Mouse (Mus musculus) inflammation-experienced regulatory T-cells, adult 6 months (primary cell): ENCODE results near the gene Hirip3. TPM values are rescaled to one million over a fixed set of nuclear protein-coding genes. Genes with fewer than 3 reads are reported as not detected.

Experiments used
- ATAC-seq: one replicate; pipeline ENCODE4 v1.8.0; 2017
- polyA plus RNA-seq, 3 experiments: library from polyadenylated mRNA; unstranded; fragments of 100-300 nt; shearing (Covaris generic); gene quantifications; one replicate each; pipeline ENCODE4 v1.2.1; 2017

Gene Hirip3
- 10 to 100 TPM; 11.2 to 19.3 (median 18.2) TPM for polyA plus RNA-seq

- peak; percentile 90 for ATAC-seq
These were observed at the start of gene Hirip3 for GRCm38 (mm10) chr7:126861429-126862130. Hirip3 (plus strand) TSS chr7:126861972.

- ATAC-seq: no peak
These were observed 46.0 kb upstream of the Hirip3 start for GRCm38 (mm10) chr7:126815726-126816222.

DNA sequence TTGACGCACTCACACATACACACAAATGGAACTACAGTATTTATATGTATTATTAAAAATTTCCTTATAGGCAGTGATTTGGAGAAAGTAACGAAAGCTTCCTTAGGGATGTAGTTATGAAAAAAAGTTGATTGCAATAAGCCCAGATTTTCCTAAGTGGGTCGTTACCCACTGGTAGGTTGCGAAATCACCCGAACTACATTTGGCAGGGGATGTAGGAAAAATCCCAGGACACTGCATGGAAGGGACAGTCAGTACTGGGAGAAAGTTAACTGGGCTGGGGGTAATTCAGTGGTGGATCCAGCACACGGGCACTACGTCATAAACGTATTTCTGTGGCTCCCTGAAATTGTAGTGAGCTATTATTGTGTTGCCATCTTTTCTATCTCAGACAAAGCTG lies 45.3 kb upstream of the Hirip3 start:
- ATAC-seq: no peak

DNA sequence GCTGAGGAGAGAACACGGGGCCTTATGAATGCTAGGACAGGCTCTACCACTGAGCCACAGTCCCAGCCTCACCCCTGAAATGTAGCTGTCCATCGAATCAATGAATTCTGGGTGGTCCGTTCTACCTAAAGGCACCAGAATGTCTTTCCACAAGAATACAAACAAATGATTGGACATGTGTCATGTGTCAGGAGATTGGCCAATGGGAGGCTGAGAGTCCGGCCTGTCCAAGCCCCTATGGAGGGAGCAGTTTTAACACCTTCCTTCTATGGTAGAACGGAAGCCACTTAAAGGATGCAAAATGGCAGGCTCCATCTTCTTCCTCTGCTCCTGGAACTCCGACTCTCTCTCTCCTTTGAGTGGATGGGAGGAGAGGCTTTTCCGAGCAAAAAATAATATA lies 44.2 kb upstream of the Hirip3 start:
- ATAC-seq: no peak

- no peak for ATAC-seq
These were observed 43.0 kb upstream of the Hirip3 start for GRCm38 (mm10) chr7:126818818-126819217.

DNA sequence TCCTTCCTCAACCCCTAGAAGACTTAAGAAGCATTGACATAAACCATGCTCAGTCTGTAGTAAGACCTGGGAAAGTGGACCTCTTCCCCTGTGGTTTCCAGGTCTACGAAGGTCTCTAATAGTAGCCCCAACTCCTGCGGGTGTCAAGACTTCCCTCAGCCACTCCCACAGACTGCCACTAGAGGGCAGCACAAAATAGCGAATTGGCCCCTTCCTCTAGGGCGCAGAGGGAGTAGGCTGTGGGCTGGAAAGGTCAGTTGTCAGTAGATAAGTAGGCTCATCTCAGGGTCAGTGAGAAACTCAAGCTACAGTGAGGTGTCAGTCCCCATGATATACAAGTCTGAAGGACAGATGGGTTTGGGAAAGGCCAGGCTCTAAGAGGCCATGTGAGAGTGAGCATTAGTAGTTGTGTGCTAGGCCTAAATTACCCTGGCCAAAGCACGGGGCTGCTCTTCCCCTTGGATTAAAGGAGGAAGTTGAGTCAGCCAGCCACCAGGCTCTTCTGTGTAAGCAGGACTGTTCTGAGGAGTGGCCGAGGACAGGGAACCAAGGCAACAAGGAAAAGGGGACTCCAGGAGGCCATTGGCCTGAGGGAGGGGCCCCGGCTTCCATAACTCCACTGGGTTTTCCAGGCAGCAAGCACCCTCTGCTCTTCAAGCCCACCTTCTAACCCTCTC lies 39.8 kb upstream of the Hirip3 start:
- ATAC-seq: peak; percentile 63

DNA sequence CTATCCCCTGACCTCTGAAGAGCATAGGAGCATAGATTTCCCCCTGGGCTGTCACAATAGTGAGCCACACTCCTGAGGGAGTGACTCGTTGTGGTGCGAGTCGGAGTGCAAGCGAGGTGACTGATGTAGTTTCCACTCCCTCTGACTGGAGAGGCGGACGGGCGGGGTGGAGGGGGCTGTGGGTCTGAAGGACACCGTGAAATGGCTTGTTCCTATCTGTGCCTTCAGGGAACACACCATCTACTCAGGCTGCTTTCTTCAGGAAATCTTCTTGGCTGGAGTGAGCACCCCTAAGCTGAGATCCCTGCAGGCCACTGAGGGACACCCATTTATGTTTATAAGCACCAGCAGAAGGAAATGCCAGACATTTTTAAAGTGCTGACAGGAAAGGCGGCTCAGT lies 39.0 kb upstream of the Hirip3 start:
- ATAC-seq: no peak

DNA sequence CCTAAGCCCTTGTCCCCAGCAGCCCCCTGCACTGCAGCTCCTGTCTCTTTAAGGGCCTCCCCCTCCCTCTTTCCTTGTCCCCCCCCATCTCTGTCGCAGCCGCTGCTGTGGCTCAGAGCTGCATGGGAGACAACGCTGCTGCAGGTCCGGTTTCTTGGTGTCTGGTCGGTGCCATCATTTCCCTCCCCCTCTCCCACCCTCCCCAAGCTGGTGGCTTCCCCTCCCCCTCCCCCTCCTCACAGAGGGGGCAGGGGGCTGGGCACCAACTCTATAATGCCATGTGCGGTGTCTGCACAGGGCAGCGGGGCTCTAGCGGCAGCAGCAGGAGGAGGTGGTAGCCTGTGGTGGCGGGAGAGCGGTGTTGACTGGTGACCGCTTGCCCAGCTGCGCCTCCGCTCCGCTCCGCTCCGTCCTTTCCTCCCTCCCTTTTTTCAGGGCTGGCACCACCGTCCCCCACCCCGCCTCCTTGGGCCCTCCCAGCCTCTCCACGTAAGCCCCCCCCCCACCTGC lies 38.5 kb upstream of the Hirip3 start:
- ATAC-seq: no peak

DNA sequence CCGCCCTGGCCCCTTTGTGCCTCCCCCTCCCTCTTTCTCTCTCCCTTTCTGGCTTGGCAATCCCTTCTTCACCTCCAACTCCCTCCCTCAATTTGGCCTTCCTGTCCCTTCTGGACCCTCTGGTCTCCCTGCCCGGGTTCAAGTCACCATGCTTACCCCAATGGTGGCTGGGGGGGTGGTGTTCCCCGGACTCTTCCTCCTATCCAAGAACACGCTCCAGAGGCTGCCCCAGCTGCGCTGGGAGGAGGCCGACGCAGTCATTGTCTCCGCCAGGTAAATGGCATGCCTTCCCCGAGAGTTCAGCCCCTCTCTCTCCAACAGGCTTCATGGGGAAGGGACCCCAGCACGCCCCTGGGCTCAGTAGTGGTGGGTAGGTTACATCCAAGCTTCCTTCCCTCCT lies 37.8 kb upstream of the Hirip3 start:
- ATAC-seq: no peak

DNA sequence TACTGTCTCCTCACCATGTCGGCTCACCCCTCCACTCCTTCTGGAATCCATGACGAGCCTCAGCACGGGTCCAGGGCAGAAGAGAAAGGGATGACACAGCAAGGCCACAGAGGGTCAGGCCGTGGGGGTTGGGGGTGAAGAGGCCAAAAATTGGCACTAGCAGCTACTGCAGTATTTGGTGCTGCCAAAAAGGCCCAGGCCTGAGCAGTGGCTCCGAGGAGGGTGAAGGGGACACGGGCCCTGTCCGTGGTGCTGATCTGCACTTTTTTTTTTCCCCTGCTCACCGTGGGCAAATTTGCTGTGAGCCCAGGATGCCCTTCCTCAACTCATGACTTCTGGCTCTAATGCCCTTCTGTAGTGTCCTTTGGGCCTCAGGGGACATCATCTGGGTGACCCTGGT lies 36.4 kb upstream of the Hirip3 start:
- ATAC-seq: no peak

DNA sequence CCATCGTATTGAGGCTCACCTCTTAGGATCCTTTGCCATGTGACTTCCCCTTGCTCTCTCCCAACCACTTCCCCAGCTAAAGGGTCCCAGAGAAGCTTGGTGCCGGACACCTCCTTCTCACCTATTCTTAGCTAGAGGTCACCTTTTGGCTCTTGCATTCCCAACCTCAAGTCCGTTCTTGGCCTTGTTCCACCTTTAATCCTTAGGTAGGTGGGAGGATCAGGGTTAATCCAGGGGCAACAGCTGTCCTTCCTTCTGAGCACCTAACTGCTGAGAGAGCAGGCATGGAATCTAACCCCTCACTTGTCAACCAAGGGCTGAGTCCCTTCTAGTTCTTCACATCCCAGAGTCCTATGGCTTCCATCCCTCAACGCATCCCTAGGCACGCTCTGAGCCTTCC lies 35.8 kb upstream of the Hirip3 start:
- ATAC-seq: no peak

DNA sequence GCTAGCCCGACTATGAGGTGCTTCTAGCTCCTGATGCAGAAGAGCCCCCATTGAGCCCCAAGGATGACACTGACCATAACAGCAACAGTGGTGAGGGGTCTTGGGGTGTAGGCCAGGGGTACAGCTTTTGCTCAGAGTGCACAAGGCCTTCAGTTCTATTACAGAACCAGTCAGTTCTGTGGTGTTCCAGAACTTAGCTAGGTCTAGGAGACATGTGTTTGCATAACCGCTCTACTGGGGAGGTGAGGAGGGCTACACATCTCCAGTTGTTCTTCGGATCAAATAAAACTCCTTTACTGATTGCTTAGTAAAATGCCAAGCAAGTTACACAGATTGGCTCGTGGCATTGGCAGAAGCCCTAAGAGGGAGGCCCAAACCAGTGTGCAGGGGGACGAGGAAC lies 30.2 kb upstream of the Hirip3 start, which contains the start of gene 4930451I11Rik:
Gene 4930451I11Rik (minus strand): TSS at position 101 of the 400 bp plus-strand sequence.
- no peak for ATAC-seq

DNA sequence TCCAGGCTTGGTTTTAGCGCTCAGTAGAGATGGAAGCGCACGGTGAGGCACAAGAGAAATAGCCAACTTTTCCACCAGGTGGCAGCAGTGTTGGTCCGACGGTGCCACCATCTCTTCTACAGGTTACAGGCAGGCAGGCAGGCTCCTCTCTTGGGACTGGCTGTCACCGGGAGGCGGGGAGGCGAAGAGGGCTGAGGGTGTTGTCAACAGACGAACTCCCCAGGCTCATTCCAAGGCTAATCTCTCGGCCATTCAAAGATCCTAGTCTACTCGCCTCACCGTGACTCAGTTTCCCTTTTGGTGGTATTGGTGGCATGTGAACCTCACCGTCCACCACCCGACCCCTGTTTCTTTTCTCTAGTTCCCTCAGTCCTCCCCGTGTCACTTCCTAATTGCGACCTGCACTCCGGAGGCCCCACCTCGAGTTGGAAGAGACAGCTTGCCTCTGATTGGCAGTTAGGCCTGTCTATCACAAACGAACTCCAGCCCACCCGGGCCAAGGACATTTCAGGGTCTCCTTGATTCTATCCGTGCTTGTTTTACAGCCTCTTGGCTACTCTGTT lies 29.7 kb upstream of the Hirip3 start:
- peak; percentile 88 for ATAC-seq

DNA sequence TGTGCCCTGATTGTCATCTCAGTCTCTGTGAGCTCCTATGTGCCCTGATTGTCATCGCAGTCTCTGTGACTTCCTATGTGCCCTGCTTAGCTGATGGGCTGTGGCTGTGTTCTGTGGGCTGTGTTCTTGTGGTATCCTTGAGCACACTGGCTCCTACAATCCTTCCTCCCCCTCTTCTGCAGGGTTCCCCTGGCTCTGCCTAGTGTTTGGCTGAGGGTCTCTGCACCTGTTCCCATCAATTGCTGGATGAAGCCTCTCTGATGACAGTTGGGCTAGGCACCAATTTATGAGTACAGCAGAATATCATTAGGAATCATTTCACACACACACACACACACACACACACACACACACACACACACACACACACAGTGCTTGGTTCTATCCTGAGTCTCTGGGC lies 28.5 kb upstream of the Hirip3 start:
- ATAC-seq: no peak

- no peak for ATAC-seq
These were observed 18.5 kb upstream of the Hirip3 start for GRCm38 (mm10) chr7:126843276-126843675.

GRCm38 (mm10) chr7:126845516-126845915 lies 16.3 kb upstream of the Hirip3 start:
- ATAC-seq: no peak

GRCm38 (mm10) chr7:126847116-126847420 lies 14.7 kb upstream of the Hirip3 start, which contains the start of gene Doc2a:
Doc2a (plus strand) TSS chr7:126847416.
- ATAC-seq: no peak

GRCm38 (mm10) chr7:126847421-126848398 lies 14.1 kb upstream of the Hirip3 start:
- no peak for ATAC-seq

- ATAC-seq: no peak
These were observed 13.0 kb upstream of the Hirip3 start for GRCm38 (mm10) chr7:126848794-126849193.

DNA sequence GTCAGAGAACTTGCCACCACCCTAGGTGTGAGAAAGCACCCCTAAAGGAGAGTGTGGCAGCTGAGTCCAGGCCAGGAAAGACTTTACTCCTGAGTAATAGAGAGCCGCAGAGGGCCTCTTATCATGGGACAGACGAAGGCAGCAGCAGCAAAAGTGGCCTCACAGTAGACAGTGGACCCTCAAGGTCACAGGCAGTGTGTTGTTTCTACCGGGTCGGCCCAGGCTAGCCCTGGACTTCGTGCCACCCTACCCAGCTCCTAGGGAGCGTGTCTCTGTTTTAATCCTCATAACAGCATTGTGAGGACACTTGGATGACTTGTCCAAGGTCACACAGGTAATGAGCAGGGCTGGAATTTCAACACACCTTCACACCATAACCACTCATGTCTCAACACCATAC lies 11.6 kb upstream of the Hirip3 start:
- no peak for ATAC-seq

- ATAC-seq: no peak
These were observed 10.6 kb upstream of the Hirip3 start for GRCm38 (mm10) chr7:126851192-126851591.

- ATAC-seq: no peak
These were observed 8.3 kb upstream of the Hirip3 start for GRCm38 (mm10) chr7:126853454-126853853.
